11 mouse cellular contexts compared by ENCODE assay signal in genomic region chr5:128617621-128618020, GRCm38 (mm10). TPM values are rescaled to one million over a fixed set of nuclear protein-coding genes. Genes with fewer than 3 reads are reported as not detected.
DNase-seq lines count a peak whose midpoint lies in the region; ATAC-seq and TF ChIP-seq lines count a peak whose summit lies in the region.
"Had no signal": no experiment of that assay in that cellular context is flagged by ENCODE, and none has a peak within 500 bp of the region (broad histone marks: within the 10 kb centered on the region; RNA-seq: fewer than 3 reads in every experiment).

No protein-coding gene starts in this region.

- peak overlapping the region; percentile 34 for H3K4me2 ChIP-seq in heart, embryonic 12.5 days
- H3K4me2 ChIP-seq in forebrain, postnatal 0 days (ENCODE audit: low read depth): peak overlapping the region; percentile 21; the same call in 1 of the 2 replicates
- H3K4me2 ChIP-seq in liver, embryonic 14.5 days (ENCODE audit: low read depth): no peak overlapping the region

- TF ChIP-seq CTCF in brain, embryonic 14.5 days (IDR thresholded peaks at IDR 0.05; ENCODE audit: borderline replicate concordance, extremely low read depth, insufficient read depth, insufficient read length): no peak
- no peak for TF ChIP-seq CTCF in forebrain, postnatal 0 days (IDR thresholded peaks at IDR 0.05; ENCODE audit: low read depth)
- no peak for TF ChIP-seq CTCF in liver, embryonic 14.5 days (IDR thresholded peaks at IDR 0.05; ENCODE audit: low read depth)

- TF ChIP-seq POLR2A in brain, embryonic 14.5 days (IDR thresholded peaks at IDR 0.05; ENCODE audit: borderline replicate concordance, extremely low read depth, insufficient read depth, insufficient read length, poor library complexity, severe bottlenecking): no peak

- WGBS in heart, embryonic 12.5 days: 9% methylated on average over 9 of the region's 9 CpGs
- WGBS in forebrain, postnatal 0 days: 10% methylated on average over 9 of the region's 9 CpGs
- 2% methylated on average over 9 of the region's 9 CpGs for WGBS in liver, embryonic 14.5 days (ENCODE audit: insufficient replicate concordance)

- no peak overlapping the region for H3K27ac ChIP-seq in heart, embryonic 12.5 days (ENCODE audit: poor library complexity, severe bottlenecking)
- no peak overlapping the region for H3K27ac ChIP-seq in forebrain, postnatal 0 days (ENCODE audit: low read depth, low read length)
- no peak overlapping the region for H3K27ac ChIP-seq in liver, embryonic 14.5 days

- H3K4me1 ChIP-seq in heart, embryonic 12.5 days (replicated peaks): peaks cover 5% of the 10 kb centered on the region; the same call in 1 of the 2 replicates
- H3K4me1 ChIP-seq in forebrain, postnatal 0 days (ENCODE audit: insufficient read depth): peaks cover 13% of the 10 kb centered on the region; the same call in 1 of the 2 replicates
- H3K4me1 ChIP-seq in liver, embryonic 14.5 days (replicated peaks; ENCODE audit: control insufficient read depth in 2 of 2, insufficient read depth in 2 of 2, low read length in 1 of 2): no peaks in the 10 kb centered on the region

- ATAC-seq in heart, embryonic 12.5 days (ENCODE audit: insufficient number of reproducible peaks, low FRiP score): no peak
- ATAC-seq in forebrain, postnatal 0 days: no peak
- ATAC-seq in liver, embryonic 14.5 days (ENCODE audit: insufficient read depth): peak; percentile 28; the same call in 1 of the 2 replicates

- TF ChIP-seq EP300 in liver, embryonic 14.5 days (IDR thresholded peaks at IDR 0.05; ENCODE audit: low read depth): no peak

- peaks cover 41% of the 10 kb centered on the region for H3K27me3 ChIP-seq in heart, embryonic 12.5 days (replicated peaks)
- H3K27me3 ChIP-seq in forebrain, postnatal 0 days (ENCODE audit: insufficient read depth, low read length): peaks cover 6% of the 10 kb centered on the region; the same call in 1 of the 2 replicates
- H3K27me3 ChIP-seq in liver, embryonic 14.5 days (ENCODE audit: control insufficient read depth, insufficient read depth, low read length): no peaks in the 10 kb centered on the region

- DNase-seq in heart, postnatal 4 days: no peak
- DNase-seq in brain, embryonic 14.5 days (ENCODE audit: low read depth): peak; percentile 63
- DNase-seq in forebrain, postnatal 0 days: no peak
- peak in 1 of 3 experiments; percentile 2 for DNase-seq in liver, embryonic 14.5 days (ENCODE audit: low read depth in 3 of 3, low spot score in 3 of 3)
- no peak for DNase-seq in ovary, adult 18-20 months (ENCODE audit: low spot score)
- DNase-seq in left cerebral cortex, adult 11 months (ENCODE audit: low spot score): no peak
- DNase-seq in cerebellum, adult 8-10 months: no peak
- DNase-seq: kidney, adult 9 months; lung, postnatal 14 days had no signal

- H3K36me3 ChIP-seq in heart, embryonic 12.5 days: no peaks in the 10 kb centered on the region
- no peaks in the 10 kb centered on the region for H3K36me3 ChIP-seq in forebrain, postnatal 0 days (ENCODE audit: insufficient read depth)
- H3K36me3 ChIP-seq in liver, embryonic 14.5 days (replicated peaks; ENCODE audit: control insufficient read depth, insufficient read depth, low read depth): no peaks in the 10 kb centered on the region

- no peak overlapping the region for H3K4me3 ChIP-seq in heart, embryonic 12.5 days
- no peak overlapping the region for H3K4me3 ChIP-seq in forebrain, postnatal 0 days (ENCODE audit: low read depth, low read length)
- H3K4me3 ChIP-seq in liver, embryonic 14.5 days (ENCODE audit: insufficient read depth in 1 of 2, low read depth in 2 of 2, low read length in 2 of 2): no peak overlapping the region

- H3K9ac ChIP-seq in heart, embryonic 12.5 days: no peak overlapping the region
- H3K9ac ChIP-seq in forebrain, postnatal 0 days: no peak overlapping the region
- H3K9ac ChIP-seq in liver, embryonic 14.5 days (replicated peaks): no peak overlapping the region

- H3K9me3 ChIP-seq in heart, embryonic 12.5 days (replicated peaks): no peaks in the 10 kb centered on the region
- H3K9me3 ChIP-seq in forebrain, postnatal 0 days (ENCODE audit: low read length): no peaks in the 10 kb centered on the region
- H3K9me3 ChIP-seq in liver, embryonic 14.5 days (ENCODE audit: control insufficient read depth, low read length): no peaks in the 10 kb centered on the region

RNA-seq across cellular contexts. Expression of gene Fzd10, which starts 17.0 kb away (rescaled TPM):
- polyA plus RNA-seq in heart, embryonic 12.5 days (2016; fragmentation: Nextera tagmentation; extraction: Ambion mirVana): 0.42 and 0.50 TPM in 2 replicates
- total RNA-seq in heart, postnatal 4 days (2021): under 1 TPM; 0.43 to 0.81 TPM
- 13.8 and 23.6 TPM in 2 replicates for polyA plus RNA-seq in brain, embryonic 14.5 days (2012; rRNA removed)
- total RNA-seq in forebrain, postnatal 0 days (2014; rRNA removed): 4.8 and 9.2 TPM in 2 replicates
- 1.1 and 2.2 TPM in 2 replicates for polyA plus RNA-seq in forebrain, postnatal 0 days (2015; fragmentation: Nextera tagmentation; extraction: Ambion mirVana)
- 0.01 and 0.02 TPM in 2 replicates for polyA plus RNA-seq in liver, embryonic 14.5 days (2012; rRNA removed)
- polyA plus RNA-seq in liver, embryonic 14.5 days (2014; fragmentation: Nextera tagmentation; extraction: Ambion mirVana): not detected in 2 replicates
- polyA plus RNA-seq: C2C12 had no signal
